Mouse (Mus musculus): ENCODE results near the gene Hspa1b. TPM values are rescaled to one million over a fixed set of nuclear protein-coding genes. Genes with fewer than 3 reads are reported as not detected.

Hspa1b gene
- polyA plus RNA-seq, 1 experiment from 2014 or later = 0.19 TPM

DNA sequence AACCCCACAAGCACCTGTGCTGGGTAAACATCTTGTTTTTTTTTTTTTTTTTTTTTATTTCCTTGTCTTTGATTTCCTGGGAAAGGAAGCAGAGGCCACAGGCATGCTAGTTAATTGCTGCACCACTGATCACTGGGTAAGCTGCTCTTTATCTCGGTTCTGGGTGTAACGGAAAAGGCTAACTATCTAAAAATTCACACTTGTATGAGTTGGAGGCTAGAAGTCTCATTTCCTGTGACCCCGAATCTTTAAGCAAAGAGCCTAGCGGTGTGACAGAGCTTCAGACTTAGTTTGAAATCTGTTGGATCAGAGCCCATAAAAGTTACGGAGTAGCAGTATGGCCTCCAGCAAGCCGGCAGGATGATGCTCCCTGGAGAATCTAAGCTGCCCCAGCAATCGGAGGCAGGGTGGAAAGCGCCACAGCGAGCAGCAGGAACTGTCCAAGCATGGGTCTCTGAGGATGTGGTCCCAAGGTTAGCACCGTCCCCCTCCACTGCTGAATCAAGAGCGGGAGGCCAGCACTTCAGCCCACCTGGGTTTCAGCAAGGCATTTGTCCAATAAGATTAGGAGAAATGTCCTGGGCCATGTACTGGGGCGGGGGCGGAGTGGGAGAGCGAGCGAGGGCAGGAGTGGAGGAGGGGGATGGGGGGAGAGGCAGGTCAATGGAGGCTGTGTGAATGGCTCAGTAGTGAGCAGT lies 17.5 kb downstream of the Hspa1b start:
- ATAC-seq (ENCODE audit: extremely low read depth, insufficient number of reproducible peaks, low FRiP score, low TSS enrichment) = no peak
- peak overlapping the region; percentile 72 for H3K4me2 ChIP-seq
- WGBS = 9% methylated on average over 15 of the region's 15 CpGs

DNA sequence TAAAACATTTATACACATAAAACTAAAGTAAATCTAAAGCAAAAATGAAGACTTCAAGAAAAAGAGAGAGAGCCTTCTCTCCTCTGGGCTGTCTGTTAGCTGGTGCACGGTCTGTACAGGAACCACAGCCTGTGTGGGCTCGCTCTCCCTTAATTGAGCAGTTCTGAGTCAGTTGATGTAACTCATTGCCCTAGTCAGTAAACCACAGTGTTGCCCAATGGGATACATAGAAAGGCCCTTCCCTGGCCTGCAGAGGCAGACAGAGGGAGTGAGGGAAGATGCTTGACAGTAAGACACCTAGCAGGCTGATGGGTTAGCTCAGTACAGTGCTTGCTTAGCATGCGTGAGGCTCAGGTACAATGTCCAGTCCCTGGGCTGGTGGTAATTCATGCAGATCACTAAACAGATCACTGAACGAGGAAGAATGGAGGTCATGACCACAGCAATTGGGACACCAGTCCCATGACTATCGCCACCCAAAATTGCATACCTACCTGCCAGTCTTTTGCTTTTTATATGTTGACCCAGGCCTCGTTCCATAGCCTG lies 21.0 kb downstream of the Hspa1b start:
- Histone ChIP-seq H3K4me3 (no peak overlapping the region), H3K9ac (no peak overlapping the region), H3K9me3 (no peaks in the 10 kb centered on the region), H3K27me3 (replicated peaks) (no peaks in the 10 kb centered on the region), H3K4me2 (no peak overlapping the region), H3K36me3 (peaks cover 21% of the 10 kb centered on the region), H3K27ac (replicated peaks) (no peak overlapping the region), H3K4me1 (peaks cover 8% of the 10 kb centered on the region)
- no peak for ATAC-seq (ENCODE audit: extremely low read depth, insufficient number of reproducible peaks, low FRiP score, low TSS enrichment)
- WGBS = 76% methylated on average over 6 of the region's 6 CpGs

More for the DNA sequence above, 17.5 kb downstream of the Hspa1b start:
- peaks cover 11% of the 10 kb centered on the region for H3K4me1 ChIP-seq
- H3K36me3 ChIP-seq = no peaks in the 10 kb centered on the region
- peak overlapping the region; percentile 79 for H3K27ac ChIP-seq (replicated peaks)
- H3K9me3 ChIP-seq = no peaks in the 10 kb centered on the region
- H3K27me3 ChIP-seq (replicated peaks) = no peaks in the 10 kb centered on the region
- H3K9ac ChIP-seq = peak overlapping the region; percentile 77
- peak overlapping the region; percentile 47 for H3K4me3 ChIP-seq

GRCm38 (mm10) chr17:34934830-34935229 lies 24.2 kb downstream of the Hspa1b start:
- 46% methylated on average over 8 of the region's 8 CpGs for WGBS
- Histone ChIP-seq H3K27me3 (replicated peaks) (no peaks in the 10 kb centered on the region), H3K36me3 (peaks cover 21% of the 10 kb centered on the region), H3K9ac (peak overlapping the region; percentile 15), H3K9me3 (no peaks in the 10 kb centered on the region), H3K4me2 (no peak overlapping the region), H3K4me3 (no peak overlapping the region), H3K27ac (replicated peaks) (no peak overlapping the region), H3K4me1 (peaks cover 16% of the 10 kb centered on the region)
- no peak for ATAC-seq (ENCODE audit: extremely low read depth, insufficient number of reproducible peaks, low FRiP score, low TSS enrichment)

- Histone ChIP-seq H3K9ac (0 out of 2 replicates have a peak overlapping the region, but pooled peaks have one; percentile 12), H3K27ac (replicated peaks) (no peak overlapping the region), H3K9me3 (no peaks in the 10 kb centered on the region), H3K27me3 (replicated peaks) (no peaks in the 10 kb centered on the region), H3K4me2 (no peak overlapping the region), H3K36me3 (peaks cover 21% of the 10 kb centered on the region), H3K4me3 (no peak overlapping the region), H3K4me1 (peaks cover 16% of the 10 kb centered on the region)
- no peak for ATAC-seq (ENCODE audit: extremely low read depth, insufficient number of reproducible peaks, low FRiP score, low TSS enrichment)
- 70% methylated on average over 24 of the region's 24 CpGs for WGBS
These were observed 25.0 kb downstream of the Hspa1b start for GRCm38 (mm10) chr17:34934031-34934430.

- H3K4me1 ChIP-seq = peaks cover 16% of the 10 kb centered on the region
- H3K27ac ChIP-seq (replicated peaks) = no peak overlapping the region
- H3K36me3 ChIP-seq = peaks cover 21% of the 10 kb centered on the region
- no peaks in the 10 kb centered on the region for H3K27me3 ChIP-seq (replicated peaks)
- 82% methylated on average over 8 of the region's 8 CpGs for WGBS
- H3K9me3 ChIP-seq = no peaks in the 10 kb centered on the region
- H3K4me3 ChIP-seq = peak overlapping the region; percentile 85
- no peak for ATAC-seq (ENCODE audit: extremely low read depth, insufficient number of reproducible peaks, low FRiP score, low TSS enrichment)
- H3K9ac ChIP-seq = peak overlapping the region; percentile 93
- peak overlapping the region; percentile 97 for H3K4me2 ChIP-seq
These were observed 26.8 kb downstream of the Hspa1b start for GRCm38 (mm10) chr17:34932287-34932686.

DNA sequence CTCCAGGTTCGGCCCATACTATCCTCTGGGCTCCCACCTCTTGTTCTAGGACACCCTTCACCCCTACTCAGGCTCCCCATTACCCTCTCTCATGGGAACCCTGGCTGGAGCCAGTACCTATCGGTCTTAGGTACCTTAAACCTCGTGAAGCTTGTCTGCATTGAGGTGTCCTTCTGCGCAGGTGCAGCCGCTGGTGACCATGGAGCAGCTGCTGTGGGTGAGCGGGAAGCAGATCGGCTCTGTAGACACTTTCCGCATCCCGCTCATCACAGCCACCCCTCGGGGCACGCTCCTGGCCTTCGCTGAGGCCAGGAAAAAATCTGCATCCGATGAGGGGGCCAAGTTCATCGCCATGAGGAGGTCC lies 27.3 kb downstream of the Hspa1b start:
- Histone ChIP-seq H3K4me2 (peak overlapping the region; percentile 97), H3K4me1 (peaks cover 16% of the 10 kb centered on the region), H3K9ac (peak overlapping the region; percentile 93), H3K27ac (replicated peaks) (no peak overlapping the region), H3K4me3 (peak overlapping the region; percentile 85), H3K27me3 (replicated peaks) (no peaks in the 10 kb centered on the region), H3K9me3 (no peaks in the 10 kb centered on the region), H3K36me3 (peaks cover 21% of the 10 kb centered on the region)
- WGBS = 14% methylated on average over 14 of the region's 14 CpGs
- no peak for ATAC-seq (ENCODE audit: extremely low read depth, insufficient number of reproducible peaks, low FRiP score, low TSS enrichment)

- under 1% methylated on average over 38 of the region's 38 CpGs for WGBS
- H3K27ac ChIP-seq (replicated peaks) = 0 out of 2 replicates have a peak within 1 kb of the TSS, but pooled peaks have one; percentile 26
- no peaks in the 10 kb centered on the region for H3K27me3 ChIP-seq (replicated peaks)
- ATAC-seq (ENCODE audit: extremely low read depth, insufficient number of reproducible peaks, low FRiP score, low TSS enrichment) = peak; percentile 92
- peak within 1 kb of the TSS; percentile 97 for H3K4me2 ChIP-seq
- H3K36me3 ChIP-seq = peaks cover 21% of the 10 kb centered on the region
- no peaks in the 10 kb centered on the region for H3K9me3 ChIP-seq
- H3K4me3 ChIP-seq = peak within 1 kb of the TSS; percentile 85
- H3K9ac ChIP-seq = peak within 1 kb of the TSS; percentile 93
- peaks cover 16% of the 10 kb centered on the region for H3K4me1 ChIP-seq
These were observed 27.8 kb downstream of the Hspa1b start, which contains the start of gene Neu1 for GRCm38 (mm10) chr17:34931061-34931734. TSS of gene Neu1 (plus strand) at chr17:34931253.

- Histone ChIP-seq H3K4me1 (peaks cover 16% of the 10 kb centered on the region), H3K4me3 (no peak overlapping the region), H3K27me3 (replicated peaks) (no peaks in the 10 kb centered on the region), H3K27ac (replicated peaks) (no peak overlapping the region), H3K9ac (no peak overlapping the region), H3K36me3 (peaks cover 2% of the 10 kb centered on the region), H3K9me3 (no peaks in the 10 kb centered on the region), H3K4me2 (no peak overlapping the region)
- 28% methylated on average over 4 of the region's 4 CpGs for WGBS
- ATAC-seq (ENCODE audit: extremely low read depth, insufficient number of reproducible peaks, low FRiP score, low TSS enrichment) = no peak
These were observed 30.2 kb downstream of the Hspa1b start for GRCm38 (mm10) chr17:34928841-34929240.

- Histone ChIP-seq H3K9ac (peak overlapping the region; percentile 7; the same call in 1 of the 2 replicates), H3K36me3 (no peaks in the 10 kb centered on the region), H3K4me1 (peaks cover 14% of the 10 kb centered on the region), H3K27me3 (replicated peaks) (no peaks in the 10 kb centered on the region), H3K9me3 (no peaks in the 10 kb centered on the region), H3K4me2 (no peak overlapping the region), H3K4me3 (no peak overlapping the region), H3K27ac (replicated peaks) (no peak overlapping the region)
- ATAC-seq (ENCODE audit: extremely low read depth, insufficient number of reproducible peaks, low FRiP score, low TSS enrichment) = no peak
- WGBS = 79% methylated on average over 18 of the region's 18 CpGs
These were observed 31.6 kb downstream of the Hspa1b start for GRCm38 (mm10) chr17:34927306-34928019.

- WGBS = 62% methylated on average over 5 of the region's 5 CpGs
- H3K9ac ChIP-seq = no peak overlapping the region
- H3K27ac ChIP-seq (replicated peaks) = no peak overlapping the region
- no peaks in the 10 kb centered on the region for H3K9me3 ChIP-seq
- no peaks in the 10 kb centered on the region for H3K36me3 ChIP-seq
- no peak for ATAC-seq (ENCODE audit: extremely low read depth, insufficient number of reproducible peaks, low FRiP score, low TSS enrichment)
- no peaks in the 10 kb centered on the region for H3K4me1 ChIP-seq
- H3K27me3 ChIP-seq (replicated peaks) = no peaks in the 10 kb centered on the region
- no peak overlapping the region for H3K4me3 ChIP-seq
- H3K4me2 ChIP-seq = no peak overlapping the region
These were observed 34.8 kb downstream of the Hspa1b start for GRCm38 (mm10) chr17:34924258-34924657.

GRCm38 (mm10) chr17:34922939-34923338 lies 36.1 kb downstream of the Hspa1b start:
- no peak overlapping the region for H3K9ac ChIP-seq
- H3K4me1 ChIP-seq = no peaks in the 10 kb centered on the region
- H3K36me3 ChIP-seq = no peaks in the 10 kb centered on the region
- no peak; the same call in 1 of the 2 replicates for ATAC-seq (ENCODE audit: extremely low read depth, insufficient number of reproducible peaks, low FRiP score, low TSS enrichment)
- H3K4me2 ChIP-seq = no peak overlapping the region
- 43% methylated on average over 6 of the region's 6 CpGs for WGBS
- H3K9me3 ChIP-seq = no peaks in the 10 kb centered on the region
- H3K27ac ChIP-seq (replicated peaks) = no peak overlapping the region
- H3K27me3 ChIP-seq (replicated peaks) = no peaks in the 10 kb centered on the region
- H3K4me3 ChIP-seq = no peak overlapping the region
